Mouse (Mus musculus): ENCODE measurements around the gene Aagab. TPM values are rescaled to one million over a fixed set of nuclear protein-coding genes. Genes with fewer than 3 reads are reported as not detected.

The Aagab gene
- polyA plus RNA-seq, 1 experiment from 2014 or later: 48.3 TPM

DNA sequence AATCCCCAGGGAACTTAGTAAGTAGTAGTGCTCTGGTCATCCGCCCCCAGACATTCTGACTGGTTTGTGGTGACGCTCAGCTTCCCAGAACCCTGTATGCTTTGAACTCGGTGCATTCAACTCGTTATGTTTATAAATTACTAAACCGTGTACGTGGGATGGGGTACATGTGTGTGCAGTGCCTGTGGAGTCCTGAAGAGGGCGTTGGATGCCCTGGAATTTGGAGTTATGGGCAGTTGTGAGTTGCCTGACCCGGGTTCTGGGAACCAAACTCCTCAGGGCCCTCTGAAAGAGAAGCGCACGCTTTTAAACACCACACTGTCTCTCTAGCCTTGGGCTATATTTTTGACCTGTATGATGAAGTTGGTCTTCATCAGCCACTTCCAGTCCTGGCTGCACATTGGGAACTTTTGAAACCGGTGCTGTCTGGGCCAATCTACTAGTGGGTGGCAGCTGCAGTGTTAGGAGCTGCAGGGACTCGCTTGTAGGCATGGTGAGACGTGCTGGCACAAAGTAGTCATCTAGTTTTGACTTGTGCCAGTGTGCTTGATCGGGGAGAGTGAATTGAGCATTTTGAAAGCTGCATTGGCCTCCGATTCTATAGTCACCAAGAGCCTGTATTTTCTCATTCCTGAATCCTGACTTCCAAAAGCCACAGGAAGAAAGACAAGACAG is 21.6 kb downstream of the Aagab start:
- DNase-seq (ENCODE audit: low spot score): no peak
- Histone ChIP-seq H3K36me3 (ENCODE audit: control insufficient read depth, insufficient read depth, low read length) (no peaks in the 10 kb centered on the region; the same call in 1 of the 2 replicates), H3K9ac (ENCODE audit: low read length) (no peak overlapping the region), H3K27me3 (ENCODE audit: control insufficient read depth, insufficient read depth, low read length) (no peaks in the 10 kb centered on the region), H3K4me1 (replicated peaks; ENCODE audit: control insufficient read depth, insufficient read depth, low read length) (peaks cover 8% of the 10 kb centered on the region; the same call in 1 of the 2 replicates), H3K27ac (ENCODE audit: low read depth, low read length) (no peak overlapping the region), H3K9me3 (ENCODE audit: control insufficient read depth, low read length) (no peaks in the 10 kb centered on the region), H3K4me3 (ENCODE audit: low read depth, low read length) (no peak overlapping the region), H3K4me2 (ENCODE audit: low read depth, low read length, severe bottlenecking) (no peak overlapping the region)
- WGBS: 74% methylated on average over 15 of the region's 15 CpGs
- no peak for ATAC-seq (replicated peaks; ENCODE audit: low FRiP score)

DNA sequence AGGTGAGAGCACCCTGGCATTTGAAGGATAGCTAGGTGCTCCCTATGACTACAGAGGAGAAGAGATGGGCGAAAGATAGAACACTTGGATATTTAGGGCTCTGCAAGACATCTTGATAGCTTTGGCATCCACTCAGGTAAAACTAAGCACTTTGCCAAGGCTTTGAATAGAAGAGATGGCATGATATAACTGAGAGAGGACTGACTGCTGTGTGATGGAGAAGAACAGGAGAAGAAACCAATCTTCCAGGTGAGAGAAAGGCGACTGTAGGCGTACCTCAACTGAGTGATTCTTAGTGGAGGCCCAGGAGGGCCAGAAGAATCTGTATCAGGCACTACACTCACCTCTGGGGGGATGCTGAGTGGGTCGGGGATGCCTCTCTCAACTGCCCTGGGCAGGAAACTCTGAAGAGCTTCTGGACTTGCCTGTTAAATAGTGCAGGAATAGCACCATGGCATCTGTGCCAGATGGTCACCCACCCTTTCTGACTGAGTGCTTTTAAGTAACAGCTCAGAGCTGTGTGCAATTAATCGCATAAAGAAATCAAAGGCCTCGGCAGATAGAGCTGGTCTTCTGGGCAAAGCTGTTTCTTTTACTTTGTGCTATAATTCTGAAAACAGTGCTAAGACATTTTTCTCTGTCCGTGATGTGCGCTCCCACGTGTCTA is 22.8 kb downstream of the Aagab start:
- ATAC-seq (replicated peaks; ENCODE audit: low FRiP score) (no peak), DNase-seq (ENCODE audit: low spot score) (no peak)
- no peak overlapping the region for H3K27ac ChIP-seq (ENCODE audit: low read depth, low read length)
- peaks cover 8% of the 10 kb centered on the region; the same call in 1 of the 2 replicates for H3K4me1 ChIP-seq (replicated peaks; ENCODE audit: control insufficient read depth, insufficient read depth, low read length)
- H3K4me2 ChIP-seq (ENCODE audit: low read depth, low read length, severe bottlenecking): no peak overlapping the region
- H3K4me3 ChIP-seq (ENCODE audit: low read depth, low read length): no peak overlapping the region
- no peak overlapping the region for H3K9ac ChIP-seq (ENCODE audit: low read length)
- H3K27me3 ChIP-seq (ENCODE audit: control insufficient read depth, insufficient read depth, low read length): no peaks in the 10 kb centered on the region
- 92% methylated on average over 9 of the region's 9 CpGs for WGBS
- H3K36me3 ChIP-seq (ENCODE audit: control insufficient read depth, insufficient read depth, low read length): no peaks in the 10 kb centered on the region; the same call in 1 of the 2 replicates
- no peaks in the 10 kb centered on the region for H3K9me3 ChIP-seq (ENCODE audit: control insufficient read depth, low read length)

DNA sequence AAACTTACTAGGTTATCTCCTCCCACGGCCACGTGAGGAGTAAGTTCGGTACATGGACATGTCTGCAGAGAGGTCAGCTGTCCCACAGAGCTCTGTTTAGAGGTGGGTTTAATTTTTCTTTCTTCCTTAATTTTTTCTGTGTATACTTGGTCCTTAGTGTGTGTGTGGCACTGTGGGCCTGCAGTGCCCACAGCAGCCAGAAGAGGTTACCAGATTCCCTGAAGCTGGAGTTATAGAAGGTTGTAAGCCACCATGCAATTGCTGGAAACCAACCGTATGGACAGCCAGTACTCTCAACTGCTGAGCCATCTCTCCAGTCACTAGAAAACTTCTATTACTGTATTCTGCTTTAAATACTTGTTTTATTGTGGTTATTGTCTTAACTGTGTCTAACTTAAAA is 29.6 kb downstream of the Aagab start:
- H3K9me3 ChIP-seq (ENCODE audit: control insufficient read depth, low read length): no peaks in the 10 kb centered on the region
- peaks cover 7% of the 10 kb centered on the region; the same call in 1 of the 2 replicates for H3K4me1 ChIP-seq (replicated peaks; ENCODE audit: control insufficient read depth, insufficient read depth, low read length)
- no peak overlapping the region for H3K4me3 ChIP-seq (ENCODE audit: low read depth, low read length)
- H3K36me3 ChIP-seq (ENCODE audit: control insufficient read depth, insufficient read depth, low read length): no peaks in the 10 kb centered on the region; the same call in 1 of the 2 replicates
- ATAC-seq (replicated peaks; ENCODE audit: low FRiP score) (no peak), DNase-seq (ENCODE audit: low spot score) (no peak)
- no peaks in the 10 kb centered on the region for H3K27me3 ChIP-seq (ENCODE audit: control insufficient read depth, insufficient read depth, low read length)
- H3K27ac ChIP-seq (ENCODE audit: low read depth, low read length): no peak overlapping the region
- WGBS: 81% methylated on average over 4 of the region's 4 CpGs
- no peak overlapping the region for H3K4me2 ChIP-seq (ENCODE audit: low read depth, low read length, severe bottlenecking)
- H3K9ac ChIP-seq (ENCODE audit: low read length): no peak overlapping the region

DNA sequence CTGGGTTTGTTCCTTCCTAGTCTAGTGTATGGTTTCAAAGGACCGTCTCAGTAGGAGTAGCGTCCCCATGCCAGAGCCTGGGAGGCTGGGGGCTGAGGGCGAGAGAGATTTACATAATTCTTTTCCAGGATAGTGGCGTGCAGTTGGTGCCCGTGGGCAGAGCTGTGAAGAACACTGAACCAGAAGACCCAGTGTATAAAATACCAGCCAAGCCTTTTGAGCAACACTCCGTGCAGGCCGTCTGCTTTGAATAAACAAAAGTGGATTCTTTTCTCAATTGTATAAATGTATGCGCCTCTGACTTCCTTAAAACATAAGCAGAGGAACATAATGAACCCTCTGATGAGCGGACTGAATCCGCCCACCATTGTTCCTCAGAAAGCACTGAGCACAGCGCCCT is 30.5 kb downstream of the Aagab start:
- Histone ChIP-seq H3K9me3 (ENCODE audit: control insufficient read depth, low read length) (no peaks in the 10 kb centered on the region), H3K4me3 (ENCODE audit: low read depth, low read length) (no peak overlapping the region), H3K27ac (ENCODE audit: low read depth, low read length) (no peak overlapping the region), H3K4me2 (ENCODE audit: low read depth, low read length, severe bottlenecking) (no peak overlapping the region), H3K36me3 (ENCODE audit: control insufficient read depth, insufficient read depth, low read length) (no peaks in the 10 kb centered on the region; the same call in 1 of the 2 replicates), H3K4me1 (replicated peaks; ENCODE audit: control insufficient read depth, insufficient read depth, low read length) (peaks cover 7% of the 10 kb centered on the region; the same call in 1 of the 2 replicates), H3K27me3 (ENCODE audit: control insufficient read depth, insufficient read depth, low read length) (no peaks in the 10 kb centered on the region), H3K9ac (ENCODE audit: low read length) (no peak overlapping the region)
- WGBS: 29% methylated on average over 11 of the region's 11 CpGs
- no peak for ATAC-seq (replicated peaks; ENCODE audit: low FRiP score)
- no peak for DNase-seq (ENCODE audit: low spot score)

DNA sequence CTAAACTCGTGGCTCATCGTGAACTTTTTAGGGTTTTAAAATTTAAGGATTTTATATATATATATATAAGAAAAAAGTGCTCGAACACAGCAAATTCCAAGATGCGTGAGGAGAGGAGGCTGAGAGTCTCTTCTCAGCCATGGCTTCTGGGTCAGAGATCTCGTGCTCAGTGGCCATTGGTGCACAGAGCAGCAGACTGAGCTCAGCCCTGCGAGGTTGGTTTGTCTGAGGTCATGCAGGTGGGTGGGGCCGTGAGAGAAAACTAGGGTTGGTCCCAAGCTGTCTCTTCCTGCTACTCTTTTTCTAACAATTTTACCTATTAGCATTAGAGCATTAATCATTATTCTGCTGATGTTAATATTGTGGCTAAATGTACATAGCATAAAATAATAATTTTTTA is 30.9 kb downstream of the Aagab start:
- peaks cover 7% of the 10 kb centered on the region; the same call in 1 of the 2 replicates for H3K4me1 ChIP-seq (replicated peaks; ENCODE audit: control insufficient read depth, insufficient read depth, low read length)
- H3K27me3 ChIP-seq (ENCODE audit: control insufficient read depth, insufficient read depth, low read length): no peaks in the 10 kb centered on the region
- no peak overlapping the region for H3K4me2 ChIP-seq (ENCODE audit: low read depth, low read length, severe bottlenecking)
- H3K4me3 ChIP-seq (ENCODE audit: low read depth, low read length): no peak overlapping the region
- no peak for DNase-seq (ENCODE audit: low spot score)
- H3K36me3 ChIP-seq (ENCODE audit: control insufficient read depth, insufficient read depth, low read length): no peaks in the 10 kb centered on the region; the same call in 1 of the 2 replicates
- no peak overlapping the region for H3K27ac ChIP-seq (ENCODE audit: low read depth, low read length)
- H3K9me3 ChIP-seq (ENCODE audit: control insufficient read depth, low read length): no peaks in the 10 kb centered on the region
- ATAC-seq (replicated peaks; ENCODE audit: low FRiP score): no peak
- no peak overlapping the region for H3K9ac ChIP-seq (ENCODE audit: low read length)
- 67% methylated on average over 7 of the region's 7 CpGs for WGBS

DNA sequence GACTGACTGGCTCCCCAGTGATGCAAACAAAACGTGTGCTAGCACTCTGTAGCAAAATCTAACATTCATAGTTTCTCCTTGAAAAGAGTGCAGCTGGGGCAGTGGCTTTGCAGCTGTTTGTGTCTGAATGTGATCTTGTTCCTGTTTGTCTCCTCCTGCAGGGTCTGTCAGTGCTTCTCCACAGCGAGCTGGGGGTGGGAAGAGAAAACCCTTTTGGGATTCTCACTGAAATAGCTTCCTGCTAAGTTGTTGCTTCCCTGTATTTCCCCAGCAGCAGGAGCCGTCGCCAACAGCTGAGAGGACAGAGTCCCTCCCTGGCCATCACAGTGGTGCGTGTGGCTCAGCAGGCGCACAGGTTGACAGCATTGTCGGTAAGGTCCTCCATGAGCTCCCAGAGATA is 33.7 kb downstream of the Aagab start:
- no peaks in the 10 kb centered on the region; the same call in 1 of the 2 replicates for H3K36me3 ChIP-seq (ENCODE audit: control insufficient read depth, insufficient read depth, low read length)
- no peak overlapping the region for H3K27ac ChIP-seq (ENCODE audit: low read depth, low read length)
- WGBS: 75% methylated on average over 7 of the region's 7 CpGs
- no peak overlapping the region for H3K4me2 ChIP-seq (ENCODE audit: low read depth, low read length, severe bottlenecking)
- H3K27me3 ChIP-seq (ENCODE audit: control insufficient read depth, insufficient read depth, low read length): no peaks in the 10 kb centered on the region
- no peak overlapping the region for H3K9ac ChIP-seq (ENCODE audit: low read length)
- DNase-seq (ENCODE audit: low spot score) (no peak), ATAC-seq (replicated peaks; ENCODE audit: low FRiP score) (no peak)
- no peak overlapping the region for H3K4me3 ChIP-seq (ENCODE audit: low read depth, low read length)
- peaks cover 7% of the 10 kb centered on the region; the same call in 1 of the 2 replicates for H3K4me1 ChIP-seq (replicated peaks; ENCODE audit: control insufficient read depth, insufficient read depth, low read length)
- H3K9me3 ChIP-seq (ENCODE audit: control insufficient read depth, low read length): no peaks in the 10 kb centered on the region

DNA sequence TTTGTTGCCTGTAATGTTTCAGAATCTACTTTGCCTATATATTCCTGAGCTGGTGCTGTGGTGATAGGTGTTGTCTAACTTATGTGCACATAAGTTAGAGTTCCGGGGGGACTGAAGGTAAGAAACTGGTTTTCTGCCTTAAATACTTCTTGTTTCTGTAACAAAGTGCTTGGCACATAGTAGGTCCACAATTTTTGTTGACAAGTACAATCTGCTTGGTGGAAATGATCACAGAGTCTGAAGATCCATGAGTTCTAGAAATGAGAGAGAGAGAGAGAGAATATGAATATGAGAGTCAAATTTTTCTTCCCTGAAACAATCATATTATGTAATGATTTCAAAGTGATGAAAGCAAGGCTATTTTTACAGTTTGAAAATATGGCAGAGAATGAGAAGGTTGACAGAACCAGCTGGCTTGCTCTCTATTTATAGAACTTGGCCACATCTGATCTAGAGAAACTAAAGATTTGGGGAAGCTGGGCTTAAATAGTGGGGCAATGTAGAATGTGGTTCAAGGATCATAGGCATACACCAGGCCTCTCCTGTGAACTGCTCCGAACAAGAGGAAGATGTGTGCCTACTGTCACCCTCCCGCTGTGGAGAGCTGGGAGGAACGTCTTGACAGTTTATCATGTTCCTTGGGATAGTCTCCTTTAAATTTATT is 39.7 kb downstream of the Aagab start:
- Histone ChIP-seq H3K36me3 (ENCODE audit: control insufficient read depth, insufficient read depth, low read length) (no peaks in the 10 kb centered on the region; the same call in 1 of the 2 replicates), H3K27ac (ENCODE audit: low read depth, low read length) (no peak overlapping the region), H3K4me2 (ENCODE audit: low read depth, low read length, severe bottlenecking) (no peak overlapping the region), H3K9ac (ENCODE audit: low read length) (no peak overlapping the region), H3K4me3 (ENCODE audit: low read depth, low read length) (no peak overlapping the region), H3K27me3 (ENCODE audit: control insufficient read depth, insufficient read depth, low read length) (no peaks in the 10 kb centered on the region), H3K4me1 (replicated peaks; ENCODE audit: control insufficient read depth, insufficient read depth, low read length) (no peaks in the 10 kb centered on the region), H3K9me3 (ENCODE audit: control insufficient read depth, low read length) (no peaks in the 10 kb centered on the region)
- ATAC-seq (replicated peaks; ENCODE audit: low FRiP score) (no peak), DNase-seq (ENCODE audit: low spot score) (no peak)
- 93% methylated on average over 4 of the region's 4 CpGs for WGBS

DNA sequence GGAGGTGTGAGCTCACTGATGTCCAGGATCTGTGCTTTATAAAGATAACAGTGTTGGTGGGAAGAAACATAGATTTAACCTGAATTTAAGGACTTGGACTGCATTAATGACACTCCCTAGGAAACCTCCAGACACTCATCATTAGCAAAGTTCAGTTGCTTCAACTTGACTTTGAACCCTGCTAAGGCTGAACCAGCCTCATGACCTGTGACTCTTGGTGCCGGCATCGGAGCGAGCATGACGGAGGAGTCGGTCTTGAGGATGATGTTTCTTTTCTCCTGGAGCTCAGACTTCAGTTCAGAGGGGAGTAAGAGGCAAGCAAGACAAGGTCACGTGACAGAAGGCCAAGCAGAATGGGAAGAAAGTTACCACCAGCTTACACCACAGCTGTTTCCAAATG is 41.6 kb downstream of the Aagab start:
- Histone ChIP-seq H3K36me3 (ENCODE audit: control insufficient read depth, insufficient read depth, low read length) (no peaks in the 10 kb centered on the region; the same call in 1 of the 2 replicates), H3K9ac (ENCODE audit: low read length) (no peak overlapping the region), H3K4me3 (ENCODE audit: low read depth, low read length) (no peak overlapping the region), H3K27me3 (ENCODE audit: control insufficient read depth, insufficient read depth, low read length) (no peaks in the 10 kb centered on the region), H3K4me2 (ENCODE audit: low read depth, low read length, severe bottlenecking) (no peak overlapping the region), H3K27ac (ENCODE audit: low read depth, low read length) (no peak overlapping the region), H3K9me3 (ENCODE audit: control insufficient read depth, low read length) (no peaks in the 10 kb centered on the region), H3K4me1 (replicated peaks; ENCODE audit: control insufficient read depth, insufficient read depth, low read length) (no peaks in the 10 kb centered on the region)
- ATAC-seq (replicated peaks; ENCODE audit: low FRiP score) (no peak), DNase-seq (ENCODE audit: low spot score) (no peak)
- WGBS: 92% methylated on average over 6 of the region's 6 CpGs
